Mouse (Mus musculus): ENCODE data around the gene Zfp385c.

DNA sequence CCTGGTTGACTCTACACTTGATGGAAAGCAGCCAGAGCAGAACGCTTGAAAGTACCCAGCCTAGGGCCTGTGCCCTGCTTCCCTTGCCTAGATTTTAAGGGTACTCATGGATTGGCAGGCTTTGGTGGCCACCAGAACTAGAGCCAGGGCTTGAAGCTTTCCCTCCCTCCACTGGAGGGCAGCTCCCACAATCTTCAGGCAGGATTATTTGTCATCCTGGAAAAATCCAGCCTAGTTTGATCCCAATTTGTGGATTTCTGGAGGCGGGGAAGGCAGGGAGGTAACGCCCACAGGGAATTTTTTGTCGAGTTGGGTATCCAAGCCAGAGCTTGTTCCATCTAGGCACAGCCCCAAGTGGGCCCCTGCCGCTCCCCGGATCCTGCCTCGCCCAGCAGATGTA lies 1.9 kb downstream of the Zfp385c start:
- TF ChIP-seq TAL1 (conservative IDR thresholded peaks at IDR 0.05; ENCODE audit: low read depth, low read length) (no peak), GATA1 (IDR thresholded peaks at IDR 0.05; ENCODE audit: borderline replicate concordance, low read length) (no peak), POLR2AphosphoS5 (IDR thresholded peaks at IDR 0.05; ENCODE audit: insufficient replicate concordance, low read depth, low read length) (no peak), CTCF (IDR thresholded peaks at IDR 0.05; ENCODE audit: low read depth, low read length) (no peak), GATA2 (IDR thresholded peaks at IDR 0.05; ENCODE audit: borderline replicate concordance, low read depth, low read length) (no peak)

Measured in G1E (cell line).